Mouse (Mus musculus): ENCODE results near the gene Olfr1204. TPM values are rescaled to one million over a fixed set of nuclear protein-coding genes. Genes with fewer than 3 reads are reported as not detected.

Olfr1204 gene
- polyA plus RNA-seq (2014; fragmentation: Nextera tagmentation; extraction: Ambion mirVana), result not detected in 2 replicates

- Histone ChIP-seq H3K36me3 (ENCODE audit: control insufficient read depth, insufficient read depth, low read length) (no peaks in the 10 kb centered on the region), H3K4me3 (ENCODE audit: low read length) (no peak within 1 kb of the TSS), H3K27me3 (ENCODE audit: control insufficient read depth, insufficient read depth, low read length) (no peaks in the 10 kb centered on the region), H3K9ac (ENCODE audit: low read depth, low read length) (no peak within 1 kb of the TSS), H3K4me2 (replicated peaks; ENCODE audit: low read depth, low read length) (no peak within 1 kb of the TSS), H3K27ac (ENCODE audit: low read depth, low read length) (no peak within 1 kb of the TSS), H3K9me3 (ENCODE audit: control insufficient read depth, low read length) (no peaks in the 10 kb centered on the region), H3K4me1 (ENCODE audit: control insufficient read depth, insufficient read depth, low read length) (no peaks in the 10 kb centered on the region)
- ATAC-seq (ENCODE audit: low FRiP score, low TSS enrichment), result no peak
- 89% methylated on average over 1 of the region's 1 CpGs for WGBS
Observed at GRCm38 (mm10) chr2:88848992-88849391, at the start of gene Olfr1204. Olfr1204 (plus strand) TSS chr2:88849292.

- WGBS, result 82% methylated on average over 1 of the region's 1 CpGs
- H3K27me3 ChIP-seq (ENCODE audit: control insufficient read depth, insufficient read depth, low read length), result no peaks in the 10 kb centered on the region
- ATAC-seq (ENCODE audit: low FRiP score, low TSS enrichment), result no peak
Observed at GRCm38 (mm10) chr2:88814196-88814595, 34.9 kb upstream of the Olfr1204 start, which contains the start of gene Olfr1202. Olfr1202 (plus strand) TSS chr2:88814496.

GRCm38 (mm10) chr2:88829437-88829836, 19.7 kb upstream of the Olfr1204 start, which contains the start of gene Olfr1205:
Olfr1205 (plus strand) TSS chr2:88829737.
- WGBS, result 94% methylated on average over 2 of the region's 2 CpGs
- ATAC-seq (ENCODE audit: low FRiP score, low TSS enrichment), result no peak
- Histone ChIP-seq H3K9me3 (ENCODE audit: control insufficient read depth, low read length) (no peaks in the 10 kb centered on the region), H3K36me3 (ENCODE audit: control insufficient read depth, insufficient read depth, low read length) (no peaks in the 10 kb centered on the region), H3K9ac (ENCODE audit: low read depth, low read length) (no peak within 1 kb of the TSS), H3K27ac (ENCODE audit: low read depth, low read length) (no peak within 1 kb of the TSS), H3K4me3 (ENCODE audit: low read length) (no peak within 1 kb of the TSS), H3K4me1 (ENCODE audit: control insufficient read depth, insufficient read depth, low read length) (no peaks in the 10 kb centered on the region), H3K27me3 (ENCODE audit: control insufficient read depth, insufficient read depth, low read length) (no peaks in the 10 kb centered on the region), H3K4me2 (replicated peaks; ENCODE audit: low read depth, low read length) (no peak within 1 kb of the TSS)

More at GRCm38 (mm10) chr2:88814196-88814595, 34.9 kb upstream of the Olfr1204 start, which contains the start of gene Olfr1202:
- no peak within 1 kb of the TSS for H3K4me2 ChIP-seq (replicated peaks; ENCODE audit: low read depth, low read length)
- H3K27ac ChIP-seq (ENCODE audit: low read depth, low read length), result no peak within 1 kb of the TSS
- no peak within 1 kb of the TSS for H3K9ac ChIP-seq (ENCODE audit: low read depth, low read length)
- no peaks in the 10 kb centered on the region for H3K36me3 ChIP-seq (ENCODE audit: control insufficient read depth, insufficient read depth, low read length)
- H3K9me3 ChIP-seq (ENCODE audit: control insufficient read depth, low read length), result no peaks in the 10 kb centered on the region
- no peaks in the 10 kb centered on the region for H3K4me1 ChIP-seq (ENCODE audit: control insufficient read depth, insufficient read depth, low read length)
- H3K4me3 ChIP-seq (ENCODE audit: low read length), result no peak within 1 kb of the TSS

- ATAC-seq (ENCODE audit: low FRiP score, low TSS enrichment), result no peak
- 57% methylated on average over 2 of the region's 2 CpGs for WGBS
- Histone ChIP-seq H3K27ac (ENCODE audit: low read depth, low read length) (no peak overlapping the region), H3K9me3 (ENCODE audit: control insufficient read depth, low read length) (no peaks in the 10 kb centered on the region), H3K27me3 (ENCODE audit: control insufficient read depth, insufficient read depth, low read length) (no peaks in the 10 kb centered on the region), H3K4me1 (ENCODE audit: control insufficient read depth, insufficient read depth, low read length) (no peaks in the 10 kb centered on the region), H3K4me2 (replicated peaks; ENCODE audit: low read depth, low read length) (no peak overlapping the region), H3K9ac (ENCODE audit: low read depth, low read length) (no peak overlapping the region), H3K4me3 (ENCODE audit: low read length) (no peak overlapping the region), H3K36me3 (ENCODE audit: control insufficient read depth, insufficient read depth, low read length) (no peaks in the 10 kb centered on the region)
Observed at GRCm38 (mm10) chr2:88838477-88838876, 10.6 kb upstream of the Olfr1204 start.

GRCm38 (mm10) chr2:88862931-88863330, 13.8 kb downstream of the Olfr1204 start, which contains the start of gene Olfr1206:
Olfr1206 (plus strand) TSS chr2:88863231.
- ATAC-seq (ENCODE audit: low FRiP score, low TSS enrichment), result no peak
- Histone ChIP-seq H3K27me3 (ENCODE audit: control insufficient read depth, insufficient read depth, low read length) (no peaks in the 10 kb centered on the region), H3K4me3 (ENCODE audit: low read length) (no peak within 1 kb of the TSS), H3K9ac (ENCODE audit: low read depth, low read length) (no peak within 1 kb of the TSS), H3K4me1 (ENCODE audit: control insufficient read depth, insufficient read depth, low read length) (no peaks in the 10 kb centered on the region), H3K9me3 (ENCODE audit: control insufficient read depth, low read length) (no peaks in the 10 kb centered on the region), H3K27ac (ENCODE audit: low read depth, low read length) (no peak within 1 kb of the TSS), H3K36me3 (ENCODE audit: control insufficient read depth, insufficient read depth, low read length) (no peaks in the 10 kb centered on the region), H3K4me2 (replicated peaks; ENCODE audit: low read depth, low read length) (no peak within 1 kb of the TSS)
- WGBS, result 86% methylated on average over 2 of the region's 2 CpGs

GRCm38 (mm10) chr2:88902211-88902610, 53.1 kb downstream of the Olfr1204 start, which contains the start of gene Olfr1208:
Olfr1208 (minus strand) TSS chr2:88902311.
- H3K27ac ChIP-seq (ENCODE audit: low read depth, low read length), result no peak within 1 kb of the TSS
- no peaks in the 10 kb centered on the region for H3K27me3 ChIP-seq (ENCODE audit: control insufficient read depth, insufficient read depth, low read length)
- ATAC-seq (ENCODE audit: low FRiP score, low TSS enrichment), result no peak
- H3K9me3 ChIP-seq (ENCODE audit: control insufficient read depth, low read length), result no peaks in the 10 kb centered on the region
- H3K4me3 ChIP-seq (ENCODE audit: low read length), result no peak within 1 kb of the TSS
- H3K36me3 ChIP-seq (ENCODE audit: control insufficient read depth, insufficient read depth, low read length), result no peaks in the 10 kb centered on the region
- H3K4me2 ChIP-seq (replicated peaks; ENCODE audit: low read depth, low read length), result no peak within 1 kb of the TSS
- no peaks in the 10 kb centered on the region for H3K4me1 ChIP-seq (ENCODE audit: control insufficient read depth, insufficient read depth, low read length)
- H3K9ac ChIP-seq (ENCODE audit: low read depth, low read length), result no peak within 1 kb of the TSS

Other genes starting within 250 kb of the Olfr1204 start
- gene Olfr1191-ps1, start 208.8 kb upstream of the Olfr1204 start, polyA plus RNA-seq (2014; fragmentation: Nextera tagmentation; extraction: Ambion mirVana), result 0.03 TPM in 1 of 2 replicates, not detected in the other
- gene Olfr1192-ps1, start 200.8 kb upstream of the Olfr1204 start, polyA plus RNA-seq (2014; fragmentation: Nextera tagmentation; extraction: Ambion mirVana), result not detected in 2 replicates
- gene Olfr1193, start 173.7 kb upstream of the Olfr1204 start, polyA plus RNA-seq (2014; fragmentation: Nextera tagmentation; extraction: Ambion mirVana), result not detected in 2 replicates
- not detected in 2 replicates for gene Olfr1195, start 160.1 kb upstream of the Olfr1204 start, polyA plus RNA-seq (2014; fragmentation: Nextera tagmentation; extraction: Ambion mirVana)
- gene Olfr1196, start 144.7 kb upstream of the Olfr1204 start, polyA plus RNA-seq (2014; fragmentation: Nextera tagmentation; extraction: Ambion mirVana), result not detected in 2 replicates
- gene Olfr1197, start 116.9 kb upstream of the Olfr1204 start, polyA plus RNA-seq (2014; fragmentation: Nextera tagmentation; extraction: Ambion mirVana), result not detected in 2 replicates
- gene Olfr1198, start 97.9 kb upstream of the Olfr1204 start, polyA plus RNA-seq (2014; fragmentation: Nextera tagmentation; extraction: Ambion mirVana), result not detected in 2 replicates
- gene Olfr1199, start 88.8 kb upstream of the Olfr1204 start, polyA plus RNA-seq (2014; fragmentation: Nextera tagmentation; extraction: Ambion mirVana), result not detected in 2 replicates
- not detected in 2 replicates for gene Olfr1200, start 78.8 kb upstream of the Olfr1204 start, polyA plus RNA-seq (2014; fragmentation: Nextera tagmentation; extraction: Ambion mirVana)
- gene Olfr1201, start 56.3 kb upstream of the Olfr1204 start, polyA plus RNA-seq (2014; fragmentation: Nextera tagmentation; extraction: Ambion mirVana), result not detected in 2 replicates
- gene Olfr1202, start 34.8 kb upstream of the Olfr1204 start, polyA plus RNA-seq (2014; fragmentation: Nextera tagmentation; extraction: Ambion mirVana), result not detected in 2 replicates
- gene Olfr1205, start 19.6 kb upstream of the Olfr1204 start, polyA plus RNA-seq (2014; fragmentation: Nextera tagmentation; extraction: Ambion mirVana), result not detected in 2 replicates
- not detected in 2 replicates for gene Olfr1206, start 13.9 kb downstream of the Olfr1204 start, polyA plus RNA-seq (2014; fragmentation: Nextera tagmentation; extraction: Ambion mirVana)
- gene Olfr1208, start 53.0 kb downstream of the Olfr1204 start, polyA plus RNA-seq (2014; fragmentation: Nextera tagmentation; extraction: Ambion mirVana), result not detected in 2 replicates
- gene Olfr1209, start 65.9 kb downstream of the Olfr1204 start, polyA plus RNA-seq (2014; fragmentation: Nextera tagmentation; extraction: Ambion mirVana), result not detected in 2 replicates
- not detected in 2 replicates for gene Olfr1211, start 88.8 kb downstream of the Olfr1204 start, polyA plus RNA-seq (2014; fragmentation: Nextera tagmentation; extraction: Ambion mirVana)
- gene Olfr1212, start 104.7 kb downstream of the Olfr1204 start, polyA plus RNA-seq (2014; fragmentation: Nextera tagmentation; extraction: Ambion mirVana), result not detected in 2 replicates
- gene Gm13762, start 131.0 kb downstream of the Olfr1204 start, polyA plus RNA-seq (2014; fragmentation: Nextera tagmentation; extraction: Ambion mirVana), result not detected in 2 replicates
- gene Olfr1214, start 143.4 kb downstream of the Olfr1204 start, polyA plus RNA-seq (2014; fragmentation: Nextera tagmentation; extraction: Ambion mirVana), result not detected in 2 replicates
- not detected in 2 replicates for gene Olfr1215, start 157.7 kb downstream of the Olfr1204 start, polyA plus RNA-seq (2014; fragmentation: Nextera tagmentation; extraction: Ambion mirVana)
- gene Olfr1216, start 169.0 kb downstream of the Olfr1204 start, polyA plus RNA-seq (2014; fragmentation: Nextera tagmentation; extraction: Ambion mirVana), result not detected in 2 replicates
- gene Olfr1217, start 182.8 kb downstream of the Olfr1204 start, polyA plus RNA-seq (2014; fragmentation: Nextera tagmentation; extraction: Ambion mirVana), result not detected in 2 replicates
- not detected in 2 replicates for gene Olfr1218, start 211.9 kb downstream of the Olfr1204 start, polyA plus RNA-seq (2014; fragmentation: Nextera tagmentation; extraction: Ambion mirVana)
- gene Olfr1219, start 234.2 kb downstream of the Olfr1204 start, polyA plus RNA-seq (2014; fragmentation: Nextera tagmentation; extraction: Ambion mirVana), result not detected in 2 replicates

Data from kidney, embryonic 14.5 days (tissue).